ENCODE assay signal across 23 mouse cellular contexts in genomic region chr8:108305368-108305767, GRCm38 (mm10).
"Had no signal": no experiment of that assay in that cellular context is flagged by ENCODE, and none has a peak within 500 bp of the region (broad histone marks: within the 10 kb centered on the region; RNA-seq: fewer than 3 reads in every experiment).

No protein-coding gene starts in this region.

- H3K36me3 ChIP-seq: limb, embryonic 12.5 days; limb, embryonic 15.5 days; liver, embryonic 12.5 days; liver, embryonic 15.5 days; midbrain, embryonic 10.5 days; neural tube, embryonic 12.5 days; neural tube, embryonic 15.5 days had no signal

- H3K9me3 ChIP-seq: limb, embryonic 12.5 days; limb, embryonic 15.5 days; liver, embryonic 12.5 days; liver, embryonic 15.5 days; midbrain, embryonic 10.5 days; neural tube, embryonic 12.5 days; neural tube, embryonic 15.5 days had no signal

- DNase-seq: kidney, adult 8-10 months; kidney, postnatal 25 days; layer of hippocampus, postnatal 36 days; lung, adult 18-20 months; lung, postnatal 14 days; midbrain, embryonic 14.5 days; right cerebral cortex, adult 18-20 months; right cerebral cortex, postnatal 14 days; right cerebral cortex, postnatal 4 days; thymus, adult 2 months; thymus, postnatal 14 days; thymus, postnatal 4 days had no signal

- ATAC-seq: intestine, embryonic 16.5 days; liver, embryonic 12.5 days had no signal

- H3K4me3 ChIP-seq: left cerebral cortex, adult 2 months; limb, embryonic 12.5 days; limb, embryonic 15.5 days; liver, embryonic 12.5 days; liver, embryonic 15.5 days; megakaryocyte, embryonic 14.5 days; midbrain, embryonic 10.5 days; neural tube, embryonic 12.5 days; neural tube, embryonic 15.5 days had no signal

- H3K27ac ChIP-seq: left cerebral cortex, adult 2 months; limb, embryonic 12.5 days; limb, embryonic 15.5 days; liver, embryonic 12.5 days; liver, embryonic 15.5 days; midbrain, embryonic 10.5 days; neural tube, embryonic 12.5 days; neural tube, embryonic 15.5 days; stomach, postnatal 0 days had no signal

- H3K4me2 ChIP-seq: limb, embryonic 12.5 days; limb, embryonic 15.5 days; liver, embryonic 12.5 days; liver, embryonic 15.5 days; neural tube, embryonic 12.5 days; neural tube, embryonic 15.5 days had no signal

- H3K4me1 ChIP-seq: liver, embryonic 12.5 days; liver, embryonic 15.5 days; megakaryocyte, embryonic 14.5 days; neural tube, embryonic 15.5 days had no signal

- H3K27me3 ChIP-seq: limb, embryonic 12.5 days; limb, embryonic 15.5 days; liver, embryonic 12.5 days; liver, embryonic 15.5 days; megakaryocyte, embryonic 14.5 days; neural tube, embryonic 12.5 days; neural tube, embryonic 15.5 days had no signal

- H3K9ac ChIP-seq: limb, embryonic 12.5 days; limb, embryonic 15.5 days; liver, embryonic 12.5 days; liver, embryonic 15.5 days; neural tube, embryonic 12.5 days; neural tube, embryonic 15.5 days had no signal
